Mouse (Mus musculus) liver, embryonic 14.5 days (tissue): ENCODE data around the gene Supt20. TPM values are rescaled to one million over a fixed set of nuclear protein-coding genes. Genes with fewer than 3 reads are reported as not detected.

Source experiments
- ATAC-seq: fragments of 200-750 bp; cut with Nextera tagmentation; 2 replicates; pipeline ENCODE4 v1.8.0; 2017; ENCODE audit warnings: moderate number of reproducible peaks, mild to moderate bottlenecking, moderate library complexity; ENCODE audit not compliant: insufficient read depth
- DNase-seq, 3 experiments: peaks; one replicate each; pipeline ENCODE4 v3.0.0-alpha.2; 2012 to 2013; ENCODE audit warnings: low read depth in 3 of 3, low spot score in 3 of 3
- H3K27ac ChIP-seq: fragments of 300-500 bp; sonication (generic); 2 replicates; pipeline ENCODE4 v1.5.1; 2014; ENCODE audit warnings: moderate library complexity, mild to moderate bottlenecking, control low read depth, inconsistent platforms
- H3K27me3 ChIP-seq: fragments of 300-500 bp; sonication (generic); 2 replicates; pipeline ENCODE4 v1.6.1; 2014; ENCODE audit warnings: mild to moderate bottlenecking, low read length, moderate library complexity; ENCODE audit not compliant: control insufficient read depth, insufficient read depth
- H3K36me3 ChIP-seq: fragments of 300-500 bp; sonication (generic); replicated peaks from 2 replicates; pipeline ENCODE4 v1.6.1; 2014; ENCODE audit warnings: low read depth; ENCODE audit not compliant: control insufficient read depth, insufficient read depth
- H3K4me1 ChIP-seq, 2 experiments: fragments of 200-500 bp in 1 of 2; fragments of 300-500 bp in 1 of 2; sonication (generic) in 1 of 2; replicated peaks; 2 replicates each; pipeline ENCODE4 v1.6.1; 2012 to 2014; ENCODE audit warnings: antibody characterized with exemption in 1 of 2, inconsistent platforms in 1 of 2, low read length in 1 of 2; ENCODE audit not compliant: control insufficient read depth in 2 of 2, insufficient read depth in 2 of 2
- H3K4me2 ChIP-seq: fragments of 300-500 bp; sonication (generic); 2 replicates; pipeline ENCODE4 v1.6.1; 2014; ENCODE audit warnings: low read depth, mild to moderate bottlenecking, control low read depth, moderate library complexity
- H3K4me3 ChIP-seq, 2 experiments: fragments of 200-500 bp in 1 of 2; fragments of 300-500 bp in 1 of 2; sonication (generic) in 1 of 2; 2 replicates each; pipeline ENCODE4 v1.5.1; 2012 to 2014; ENCODE audit warnings: low read depth in 2 of 2, low read length in 2 of 2, mild to moderate bottlenecking in 2 of 2, control low read depth in 1 of 2, inconsistent platforms in 1 of 2, moderate library complexity in 1 of 2; ENCODE audit not compliant: insufficient read depth in 1 of 2
- H3K9ac ChIP-seq: fragments of 300-500 bp; sonication (generic); replicated peaks from 2 replicates; pipeline ENCODE4 v1.6.1; 2014; ENCODE audit warnings: mild to moderate bottlenecking, control low read depth, moderate library complexity
- H3K9me3 ChIP-seq: fragments of 300-500 bp; sonication (generic); 2 replicates; pipeline ENCODE4 v1.6.1; 2016; ENCODE audit warnings: low read length, mixed read lengths; ENCODE audit not compliant: control insufficient read depth
- CTCF ChIP-seq: IDR thresholded peaks from 2 replicates; pipeline ENCODE4 v1.5.1; 2016; ENCODE audit warnings: antibody characterized with exemption, low read depth, control low read depth
- EP300 ChIP-seq: IDR thresholded peaks from 2 replicates; pipeline ENCODE4 v1.6.1; 2016; ENCODE audit warnings: antibody characterized with exemption, low read depth
- WGBS: fragments of 180-500 bp; shearing (Covaris S2); extraction: QIAGEN DNeasy Blood & Tissue Kit; methylation state at CpG from one replicate; pipeline ENCODE4 v1.1.7; 2014; ENCODE audit not compliant: insufficient replicate concordance; 5-methylcytosine and 5-hydroxymethylcytosine counted together
- polyA plus RNA-seq, 2 experiments: library from polyadenylated mRNA; depleted of rRNA in 1 of 2; stranded (reverse) in 1 of 2; unstranded in 1 of 2; fragments of >200 nt; fragmentation: Nextera tagmentation in 1 of 2; extraction: Ambion mirVana in 1 of 2; gene quantifications; 2 replicates each; pipeline versions ENCODE4 v1.2.1 to v1.2.3; 2012 to 2014

The Supt20 gene
- polyA plus RNA-seq, 2 experiments, result 23.5 to 24.6 TPM

DNA sequence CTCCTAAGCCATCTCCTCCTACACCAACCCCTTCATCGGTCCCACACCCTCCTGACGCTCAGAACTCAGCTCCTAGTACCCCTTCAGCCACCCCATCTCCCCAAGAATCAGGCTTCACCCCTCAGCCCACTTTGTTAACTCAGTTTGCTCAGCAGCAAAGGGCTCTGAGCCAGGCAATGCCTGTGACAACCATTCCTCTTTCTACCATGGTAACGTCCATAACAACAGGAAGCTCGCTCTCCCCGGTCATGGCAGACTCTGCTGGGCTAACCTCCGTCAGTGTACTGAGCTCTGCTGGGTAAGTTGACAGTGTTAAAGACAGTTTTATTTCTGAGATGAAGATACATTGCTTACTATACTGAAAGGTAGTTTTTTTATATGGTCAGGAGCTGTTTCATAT is 24.7 kb downstream of the Supt20 start:
- no peak overlapping the region for H3K9ac ChIP-seq
- DNase-seq (no peak), ATAC-seq (no peak)
- H3K27me3 ChIP-seq, result no peaks in the 10 kb centered on the region
- no peak overlapping the region for H3K4me3 ChIP-seq
- H3K36me3 ChIP-seq, result peaks cover 25% of the 10 kb centered on the region
- no peaks in the 10 kb centered on the region for H3K4me1 ChIP-seq
- no peak overlapping the region for H3K4me2 ChIP-seq
- 80% methylated on average over 6 of the region's 6 CpGs for WGBS
- TF ChIP-seq EP300 (no peak), CTCF (no peak)
- H3K9me3 ChIP-seq, result no peaks in the 10 kb centered on the region
- no peak overlapping the region for H3K27ac ChIP-seq

DNA sequence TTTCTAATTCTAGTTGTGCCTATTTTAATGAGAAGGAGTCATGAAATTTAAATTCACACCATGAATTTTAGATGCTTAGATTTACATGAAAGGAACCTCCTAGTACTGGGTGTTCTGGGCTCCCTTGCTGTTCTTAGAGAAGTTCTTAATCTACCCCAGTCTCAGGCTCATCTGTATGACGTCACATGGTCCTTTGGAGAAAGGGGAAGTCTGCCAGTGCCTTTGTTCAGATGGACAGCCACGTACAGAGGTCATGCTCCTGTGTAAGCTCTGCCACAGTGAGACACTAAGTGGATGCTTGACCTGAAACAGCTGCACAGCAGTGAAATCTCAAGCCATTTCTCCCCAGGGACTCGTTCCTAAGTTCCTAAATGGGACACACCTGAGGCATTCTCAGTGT is 26.3 kb downstream of the Supt20 start:
- no peak overlapping the region for H3K4me3 ChIP-seq
- no peak overlapping the region for H3K27ac ChIP-seq
- H3K4me2 ChIP-seq, result no peak overlapping the region
- no peak for DNase-seq
- WGBS, result 51% methylated on average over 3 of the region's 3 CpGs
- H3K27me3 ChIP-seq, result no peaks in the 10 kb centered on the region
- no peak overlapping the region for H3K9ac ChIP-seq
- peaks cover 23% of the 10 kb centered on the region for H3K36me3 ChIP-seq
- no peak for TF ChIP-seq CTCF
- TF ChIP-seq EP300, result no peak
- ATAC-seq, result no peak
- no peaks in the 10 kb centered on the region for H3K9me3 ChIP-seq
- H3K4me1 ChIP-seq, result peaks cover 0 to 4% of the 10 kb centered on the region in 2 experiments; a peak in 1 of 4 replicates

DNA sequence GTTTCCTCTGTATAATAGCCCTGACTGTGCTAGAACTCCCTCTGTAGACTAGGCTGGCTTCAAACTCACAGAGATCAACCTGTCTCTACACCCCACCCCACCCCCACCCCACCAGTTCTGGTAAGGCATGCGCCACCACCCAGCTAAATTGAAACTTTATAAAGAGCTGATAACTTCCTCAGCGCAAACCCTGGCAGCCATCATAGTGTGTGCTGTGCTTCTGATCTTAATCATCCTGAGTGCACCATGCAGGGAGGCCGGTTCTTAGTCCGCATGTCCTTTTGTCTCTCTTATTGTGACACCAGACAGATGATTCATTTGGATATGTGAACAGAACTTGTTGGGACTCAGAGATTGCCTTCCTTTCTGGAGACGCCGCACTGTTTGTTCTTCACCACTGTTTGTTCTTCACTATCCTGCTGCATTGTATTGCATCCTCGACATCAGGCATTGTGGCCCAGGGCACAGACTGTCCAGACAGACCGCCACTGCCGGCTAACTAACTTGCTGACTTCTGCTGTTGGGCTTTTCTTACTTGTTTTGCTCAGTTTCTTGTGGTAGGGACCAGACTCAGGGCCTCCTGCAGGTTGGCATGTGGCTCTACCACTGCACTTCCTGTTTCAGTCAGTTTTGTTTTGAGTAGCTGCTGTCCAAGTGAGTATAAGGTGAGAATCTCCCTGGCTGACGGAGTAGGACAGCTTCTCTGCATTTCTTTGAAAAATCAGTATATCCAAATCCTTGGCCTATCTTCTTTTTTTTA is 31.3 kb downstream of the Supt20 start:
- 50% methylated on average over 10 of the region's 10 CpGs for WGBS
- Histone ChIP-seq H3K9ac (no peak overlapping the region), H3K9me3 (no peaks in the 10 kb centered on the region), H3K4me2 (no peak overlapping the region), H3K36me3 (peaks cover 20% of the 10 kb centered on the region), H3K27me3 (no peaks in the 10 kb centered on the region), H3K4me3 (no peak overlapping the region), H3K27ac (no peak overlapping the region), H3K4me1 (peaks cover 0 to 4% of the 10 kb centered on the region in 2 experiments; a peak in 1 of 4 replicates)
- no peak for TF ChIP-seq EP300
- TF ChIP-seq CTCF, result no peak
- ATAC-seq, result no peak; the same call in 1 of the 2 replicates
- no peak for DNase-seq

DNA sequence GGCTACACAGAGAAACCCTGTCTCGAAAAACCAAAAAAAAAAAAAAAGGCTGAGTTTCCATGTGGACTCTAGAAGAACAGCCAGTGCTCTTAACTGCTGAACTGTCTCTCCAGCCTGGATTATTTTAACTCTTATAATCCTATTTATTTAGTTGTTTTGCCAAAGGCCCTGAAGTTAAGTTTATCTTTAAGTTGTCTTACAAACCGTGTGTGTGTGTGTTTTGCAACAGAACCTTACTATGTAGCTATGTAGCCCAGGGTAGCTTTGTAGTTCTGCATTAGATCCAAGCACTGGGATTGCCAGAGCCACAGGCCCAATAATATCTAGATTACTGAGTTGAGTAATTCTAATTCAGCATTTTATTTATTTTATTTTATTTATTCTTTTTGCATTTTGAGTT is 32.7 kb downstream of the Supt20 start:
- no peak overlapping the region for H3K9ac ChIP-seq
- ATAC-seq, result no peak
- 55% methylated on average over 2 of the region's 2 CpGs for WGBS
- H3K27me3 ChIP-seq, result no peaks in the 10 kb centered on the region
- H3K4me3 ChIP-seq, result no peak overlapping the region
- no peak for DNase-seq
- H3K27ac ChIP-seq, result no peak overlapping the region
- H3K36me3 ChIP-seq, result peaks cover 33% of the 10 kb centered on the region
- no peak for TF ChIP-seq CTCF
- TF ChIP-seq EP300, result no peak
- H3K4me2 ChIP-seq, result no peak overlapping the region
- peaks cover 0 to 4% of the 10 kb centered on the region in 2 experiments; a peak in 1 of 4 replicates for H3K4me1 ChIP-seq
- no peaks in the 10 kb centered on the region for H3K9me3 ChIP-seq

DNA sequence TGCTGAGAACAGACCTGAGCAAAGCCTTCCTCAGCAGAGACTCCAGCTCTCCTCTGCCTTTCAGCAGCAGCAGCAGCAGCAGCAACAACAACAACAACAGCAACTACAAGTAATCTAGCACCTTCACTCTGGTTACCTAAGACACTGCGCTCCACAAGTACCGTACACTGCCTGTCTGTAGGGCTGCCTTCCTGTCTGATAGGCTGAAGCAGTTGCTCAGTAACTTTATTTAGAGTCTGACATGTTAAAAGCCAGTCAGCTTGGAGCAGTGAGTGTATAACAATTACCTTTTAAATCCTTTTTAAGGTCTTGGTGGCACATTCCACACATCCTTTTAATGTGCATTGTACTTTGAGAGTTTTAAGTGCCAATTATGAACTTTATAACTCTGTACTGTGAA is 35.0 kb downstream of the Supt20 start:
- Histone ChIP-seq H3K9ac (no peak overlapping the region), H3K4me3 (no peak overlapping the region), H3K27ac (no peak overlapping the region), H3K9me3 (no peaks in the 10 kb centered on the region), H3K36me3 (peaks cover 50% of the 10 kb centered on the region), H3K4me2 (no peak overlapping the region), H3K27me3 (no peaks in the 10 kb centered on the region), H3K4me1 (peaks cover 0 to 5% of the 10 kb centered on the region in 2 experiments; a peak in 3 of 4 replicates)
- TF ChIP-seq CTCF (no peak), EP300 (no peak)
- no peak for DNase-seq
- WGBS, result 87% methylated on average over 2 of the region's 2 CpGs
- ATAC-seq, result no peak
